Mouse (Mus musculus): Measurements from ENCODE around the gene Lars2.

DNA sequence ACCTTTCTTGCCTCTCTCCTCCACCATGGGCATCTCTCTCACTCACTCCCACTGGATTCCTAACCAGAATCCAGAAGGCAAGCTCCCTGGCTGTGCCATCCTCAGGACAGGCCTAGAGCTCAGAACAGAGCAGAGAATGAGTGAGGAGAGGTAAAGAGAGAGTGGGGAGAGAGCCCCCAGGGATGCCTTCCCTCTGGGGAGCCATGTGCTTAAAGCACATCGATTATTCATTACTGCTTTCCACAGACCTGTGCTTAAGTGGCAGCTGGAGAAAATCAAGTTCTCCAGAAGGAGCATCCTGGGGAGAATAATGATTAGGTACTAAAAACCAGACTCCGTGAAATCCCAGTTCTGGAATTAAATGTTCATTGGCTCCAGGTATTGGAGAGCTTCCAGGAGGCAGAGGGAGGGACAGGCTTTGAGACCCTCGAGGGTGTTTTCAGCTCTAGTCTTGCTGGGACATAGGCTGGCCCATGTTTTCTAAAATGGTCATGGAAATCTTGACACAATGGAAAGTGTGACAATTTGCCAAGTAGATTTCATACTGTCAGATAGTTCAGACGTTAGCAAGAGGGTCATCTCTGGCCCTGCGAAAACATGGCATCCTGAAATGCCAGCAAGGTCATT lies 31.6 kb upstream of the Lars2 start:
- TF ChIP-seq CTCF (IDR thresholded peaks at IDR 0.05; ENCODE audit: low read depth) (no peak), EP300 (IDR thresholded peaks at IDR 0.05; ENCODE audit: low read depth) (no peak)

All from liver, embryonic 14.5 days (tissue).